Mouse (Mus musculus): ENCODE results near the gene Rcc1. TPM values are rescaled to one million over a fixed set of nuclear protein-coding genes. Genes with fewer than 3 reads are reported as not detected.

The Rcc1 gene
- 81.0 and 82.2 TPM in 2 replicates for polyA plus RNA-seq (2014; fragmentation: Nextera tagmentation; extraction: Ambion mirVana)

- Histone ChIP-seq H3K36me3 (ENCODE audit: control insufficient read depth, insufficient read depth, low read length) (peaks cover 14% of the 10 kb centered on the region; the same call in 1 of the 2 replicates), H3K9ac (ENCODE audit: low read length) (peak within 1 kb of the TSS; percentile 84), H3K4me1 (ENCODE audit: control insufficient read depth, insufficient read depth, low read length) (0 out of 2 replicates have a peak, but pooled peaks cover 4% of the 10 kb centered on the region), H3K27me3 (ENCODE audit: control insufficient read depth, insufficient read depth, low read length) (no peaks in the 10 kb centered on the region), H3K9me3 (ENCODE audit: control insufficient read depth, low read length) (no peaks in the 10 kb centered on the region), H3K4me2 (ENCODE audit: low read depth, severe bottlenecking) (peak within 1 kb of the TSS; percentile 82), H3K27ac (replicated peaks; ENCODE audit: low read depth, low read length) (peak within 1 kb of the TSS; percentile 63), H3K4me3 (ENCODE audit: low read depth, low read length) (peak within 1 kb of the TSS; percentile 57)
- ATAC-seq (ENCODE audit: insufficient number of reproducible peaks, low FRiP score, low TSS enrichment, low read depth), result peak; percentile 88
- WGBS, result under 1% methylated on average over 31 of the region's 31 CpGs
- DNase-seq (ENCODE audit: low spot score), result peak; percentile 94
Observed at GRCm38 (mm10) chr4:132353481-132353885, at the start of gene Rcc1. Gene Rcc1, minus strand, starts transcription at chr4:132353605.

DNA sequence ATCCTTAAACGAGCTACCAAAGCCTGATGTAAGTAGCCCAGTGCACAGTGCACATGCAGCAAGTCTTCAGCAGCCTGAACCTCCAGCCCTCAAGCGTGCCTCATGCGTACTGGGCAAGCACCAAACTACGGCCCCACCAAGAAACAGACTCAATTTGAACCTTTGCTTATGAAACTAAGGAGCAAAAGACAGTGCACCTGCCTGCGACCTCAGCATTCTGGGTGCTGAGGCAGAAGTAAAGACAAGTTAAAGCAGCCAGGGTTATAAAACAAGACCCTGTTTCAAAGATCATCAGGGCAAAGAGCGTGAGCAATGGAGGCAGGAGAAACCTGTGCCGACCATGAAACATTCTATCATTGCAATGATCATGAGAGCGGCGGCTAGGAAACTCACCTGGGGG is 47.6 kb upstream of the Rcc1 start:
- 94% methylated on average over 9 of the region's 9 CpGs for WGBS
- ATAC-seq (ENCODE audit: insufficient number of reproducible peaks, low FRiP score, low TSS enrichment, low read depth) (no peak), DNase-seq (ENCODE audit: low spot score) (no peak)
- Histone ChIP-seq H3K4me2 (ENCODE audit: low read depth, severe bottlenecking) (no peak overlapping the region), H3K4me1 (ENCODE audit: control insufficient read depth, insufficient read depth, low read length) (peaks cover 5% of the 10 kb centered on the region; the same call in 1 of the 2 replicates), H3K36me3 (ENCODE audit: control insufficient read depth, insufficient read depth, low read length) (no peaks in the 10 kb centered on the region), H3K27me3 (ENCODE audit: control insufficient read depth, insufficient read depth, low read length) (no peaks in the 10 kb centered on the region), H3K9me3 (ENCODE audit: control insufficient read depth, low read length) (no peaks in the 10 kb centered on the region), H3K9ac (ENCODE audit: low read length) (no peak overlapping the region), H3K27ac (replicated peaks; ENCODE audit: low read depth, low read length) (no peak overlapping the region), H3K4me3 (ENCODE audit: low read depth, low read length) (no peak overlapping the region)

DNA sequence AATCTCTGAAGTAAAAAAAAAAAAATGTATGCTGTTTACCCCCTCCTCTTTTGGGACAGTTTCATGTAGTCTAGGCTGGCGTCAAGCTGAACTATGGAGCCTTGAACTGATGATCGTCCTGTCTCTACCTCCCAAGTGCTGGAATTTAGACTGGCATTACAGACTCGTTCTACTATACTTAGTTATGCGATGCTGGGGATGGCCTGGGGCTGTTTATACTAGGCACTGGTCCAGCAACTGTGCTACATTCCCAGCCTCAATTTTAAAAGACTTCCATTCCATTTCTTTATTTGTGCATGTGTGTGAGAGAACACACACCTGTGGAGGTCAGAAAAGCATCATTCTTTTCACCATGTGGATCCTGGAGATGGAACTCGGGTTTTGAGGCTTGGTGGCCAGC is 45.5 kb upstream of the Rcc1 start:
- H3K27me3 ChIP-seq (ENCODE audit: control insufficient read depth, insufficient read depth, low read length), result no peaks in the 10 kb centered on the region
- no peaks in the 10 kb centered on the region for H3K9me3 ChIP-seq (ENCODE audit: control insufficient read depth, low read length)
- H3K4me2 ChIP-seq (ENCODE audit: low read depth, severe bottlenecking), result no peak overlapping the region
- ATAC-seq (ENCODE audit: insufficient number of reproducible peaks, low FRiP score, low TSS enrichment, low read depth) (no peak), DNase-seq (ENCODE audit: low spot score) (no peak)
- peaks cover 5% of the 10 kb centered on the region; the same call in 1 of the 2 replicates for H3K4me1 ChIP-seq (ENCODE audit: control insufficient read depth, insufficient read depth, low read length)
- no peak overlapping the region for H3K27ac ChIP-seq (replicated peaks; ENCODE audit: low read depth, low read length)
- WGBS, result 82% methylated on average over 5 of the region's 5 CpGs
- H3K4me3 ChIP-seq (ENCODE audit: low read depth, low read length), result no peak overlapping the region
- H3K9ac ChIP-seq (ENCODE audit: low read length), result no peak overlapping the region
- H3K36me3 ChIP-seq (ENCODE audit: control insufficient read depth, insufficient read depth, low read length), result no peaks in the 10 kb centered on the region

- 54% methylated on average over 11 of the region's 11 CpGs for WGBS
- Histone ChIP-seq H3K9me3 (ENCODE audit: control insufficient read depth, low read length) (no peaks in the 10 kb centered on the region), H3K27ac (replicated peaks; ENCODE audit: low read depth, low read length) (no peak overlapping the region)
Observed at GRCm38 (mm10) chr4:132398045-132398774, 44.8 kb upstream of the Rcc1 start.

DNA sequence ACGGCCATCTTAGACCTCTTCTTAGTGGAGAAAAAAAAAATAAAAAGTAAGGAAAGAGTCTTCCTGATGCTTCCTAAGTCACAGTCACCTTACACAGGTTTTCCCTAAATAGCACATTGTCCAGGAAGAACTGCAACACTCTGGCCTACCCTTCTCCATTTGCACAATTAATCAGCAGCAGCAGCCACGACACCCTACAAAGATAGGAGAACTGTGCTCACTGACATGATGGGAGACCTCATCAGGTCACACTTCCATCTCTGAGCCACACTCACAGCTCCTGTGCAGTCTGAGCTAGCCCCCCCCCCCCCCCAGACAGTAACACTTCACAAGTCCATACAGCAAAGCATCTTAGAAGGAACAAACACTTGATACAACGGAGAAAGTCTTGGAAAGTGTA is 43.7 kb upstream of the Rcc1 start:
- Histone ChIP-seq H3K4me1 (ENCODE audit: control insufficient read depth, insufficient read depth, low read length) (peaks cover 5% of the 10 kb centered on the region; the same call in 1 of the 2 replicates), H3K4me2 (ENCODE audit: low read depth, severe bottlenecking) (no peak overlapping the region), H3K27me3 (ENCODE audit: control insufficient read depth, insufficient read depth, low read length) (no peaks in the 10 kb centered on the region), H3K9ac (ENCODE audit: low read length) (no peak overlapping the region), H3K36me3 (ENCODE audit: control insufficient read depth, insufficient read depth, low read length) (no peaks in the 10 kb centered on the region), H3K9me3 (ENCODE audit: control insufficient read depth, low read length) (no peaks in the 10 kb centered on the region), H3K4me3 (ENCODE audit: low read depth, low read length) (no peak overlapping the region), H3K27ac (replicated peaks; ENCODE audit: low read depth, low read length) (no peak overlapping the region)
- DNase-seq (ENCODE audit: low spot score), result no peak
- ATAC-seq (ENCODE audit: insufficient number of reproducible peaks, low FRiP score, low TSS enrichment, low read depth), result no peak
- WGBS, result 84% methylated on average over 3 of the region's 3 CpGs

More at GRCm38 (mm10) chr4:132398045-132398774, 44.8 kb upstream of the Rcc1 start:
- Histone ChIP-seq H3K4me2 (ENCODE audit: low read depth, severe bottlenecking) (no peak overlapping the region), H3K27me3 (ENCODE audit: control insufficient read depth, insufficient read depth, low read length) (no peaks in the 10 kb centered on the region), H3K4me1 (ENCODE audit: control insufficient read depth, insufficient read depth, low read length) (peaks cover 5% of the 10 kb centered on the region; the same call in 1 of the 2 replicates), H3K9ac (ENCODE audit: low read length) (no peak overlapping the region), H3K4me3 (ENCODE audit: low read depth, low read length) (no peak overlapping the region), H3K36me3 (ENCODE audit: control insufficient read depth, insufficient read depth, low read length) (no peaks in the 10 kb centered on the region)
- ATAC-seq (ENCODE audit: insufficient number of reproducible peaks, low FRiP score, low TSS enrichment, low read depth), result no peak
- DNase-seq (ENCODE audit: low spot score), result peak; percentile 48

DNA sequence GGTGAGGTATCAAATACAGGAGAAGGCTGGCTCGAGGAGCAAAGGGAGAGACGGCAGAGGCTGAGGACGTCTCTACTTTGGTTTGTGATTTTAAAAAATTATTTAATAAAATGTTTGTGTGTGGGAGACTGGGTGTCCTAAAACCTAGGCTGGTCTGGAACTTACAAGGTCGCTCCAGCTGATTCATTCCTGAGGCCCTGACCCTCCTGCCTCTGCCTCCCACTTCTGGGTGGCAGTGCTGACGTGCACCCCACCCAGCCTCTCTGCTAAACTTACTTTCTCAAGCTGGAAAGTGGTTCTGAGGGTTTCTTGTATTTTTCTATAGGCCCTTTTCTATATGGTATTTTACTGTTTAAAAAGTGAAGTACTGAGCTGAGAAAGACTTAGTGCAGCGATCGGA is 42.8 kb upstream of the Rcc1 start:
- no peak overlapping the region for H3K4me2 ChIP-seq (ENCODE audit: low read depth, severe bottlenecking)
- no peak overlapping the region for H3K9ac ChIP-seq (ENCODE audit: low read length)
- DNase-seq (ENCODE audit: low spot score), result no peak
- H3K4me1 ChIP-seq (ENCODE audit: control insufficient read depth, insufficient read depth, low read length), result peaks cover 5% of the 10 kb centered on the region; the same call in 1 of the 2 replicates
- no peak for ATAC-seq (ENCODE audit: insufficient number of reproducible peaks, low FRiP score, low TSS enrichment, low read depth)
- H3K27me3 ChIP-seq (ENCODE audit: control insufficient read depth, insufficient read depth, low read length), result no peaks in the 10 kb centered on the region
- H3K9me3 ChIP-seq (ENCODE audit: control insufficient read depth, low read length), result no peaks in the 10 kb centered on the region
- no peak overlapping the region for H3K4me3 ChIP-seq (ENCODE audit: low read depth, low read length)
- no peaks in the 10 kb centered on the region for H3K36me3 ChIP-seq (ENCODE audit: control insufficient read depth, insufficient read depth, low read length)
- H3K27ac ChIP-seq (replicated peaks; ENCODE audit: low read depth, low read length), result no peak overlapping the region
- 91% methylated on average over 7 of the region's 7 CpGs for WGBS

DNA sequence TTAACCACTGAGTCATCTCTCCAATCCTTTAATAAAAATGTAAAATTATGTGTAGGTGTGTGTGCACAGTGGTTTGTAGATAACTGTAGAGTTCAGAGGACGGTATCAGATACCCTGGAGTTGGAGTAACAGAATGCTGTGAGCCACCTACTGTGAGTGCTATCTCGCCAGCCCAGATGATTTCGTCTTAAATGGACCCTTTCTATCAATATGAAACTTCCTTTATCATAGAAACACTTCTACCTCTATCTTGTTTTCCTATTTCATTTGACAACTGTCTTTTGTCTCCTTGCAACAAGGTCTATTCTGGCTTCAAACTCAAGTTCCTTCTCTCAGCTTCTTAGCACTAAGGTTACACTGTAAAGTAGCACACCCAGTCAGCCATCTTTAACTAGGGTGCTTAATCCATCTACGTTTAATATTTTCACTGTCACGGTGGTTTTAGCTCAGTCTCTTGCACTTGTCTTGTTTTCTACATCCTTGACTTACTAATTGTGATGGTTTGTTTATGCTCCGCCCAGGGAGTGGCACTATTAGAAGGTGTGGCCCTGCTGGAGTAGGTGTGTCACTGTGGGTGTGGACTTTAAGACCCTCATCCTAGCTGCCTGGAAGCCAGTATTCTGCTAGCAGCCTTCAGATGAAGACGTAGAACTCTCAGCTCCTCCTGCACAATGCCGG is 37.8 kb upstream of the Rcc1 start:
- no peaks in the 10 kb centered on the region for H3K36me3 ChIP-seq (ENCODE audit: control insufficient read depth, insufficient read depth, low read length)
- 95% methylated on average over 8 of the region's 8 CpGs for WGBS
- no peak overlapping the region for H3K9ac ChIP-seq (ENCODE audit: low read length)
- no peaks in the 10 kb centered on the region for H3K27me3 ChIP-seq (ENCODE audit: control insufficient read depth, insufficient read depth, low read length)
- no peaks in the 10 kb centered on the region for H3K9me3 ChIP-seq (ENCODE audit: control insufficient read depth, low read length)
- no peak overlapping the region for H3K4me2 ChIP-seq (ENCODE audit: low read depth, severe bottlenecking)
- H3K4me1 ChIP-seq (ENCODE audit: control insufficient read depth, insufficient read depth, low read length), result no peaks in the 10 kb centered on the region
- no peak for DNase-seq (ENCODE audit: low spot score)
- H3K4me3 ChIP-seq (ENCODE audit: low read depth, low read length), result no peak overlapping the region
- ATAC-seq (ENCODE audit: insufficient number of reproducible peaks, low FRiP score, low TSS enrichment, low read depth), result no peak
- H3K27ac ChIP-seq (replicated peaks; ENCODE audit: low read depth, low read length), result no peak overlapping the region

DNA sequence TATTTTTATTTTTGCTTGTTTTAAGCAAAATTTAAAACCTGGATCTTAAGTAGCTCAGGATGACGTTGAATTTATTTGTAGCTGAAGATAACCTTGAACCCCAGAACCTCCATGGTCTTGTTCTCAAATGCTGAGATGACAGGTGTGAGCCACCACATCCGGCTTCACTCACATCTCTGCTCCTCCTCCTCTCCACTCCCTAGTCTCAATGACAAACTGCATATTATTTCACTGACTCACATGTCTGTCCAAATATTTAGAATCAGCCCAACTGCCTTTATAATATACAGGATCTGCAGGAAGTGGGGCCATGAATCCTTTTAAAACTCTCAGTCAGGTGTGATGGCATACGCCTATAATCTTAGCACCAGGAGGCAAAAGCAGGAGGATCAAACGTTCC is 35.9 kb upstream of the Rcc1 start:
- Histone ChIP-seq H3K9ac (ENCODE audit: low read length) (no peak overlapping the region), H3K4me2 (ENCODE audit: low read depth, severe bottlenecking) (no peak overlapping the region), H3K36me3 (ENCODE audit: control insufficient read depth, insufficient read depth, low read length) (peaks cover 2% of the 10 kb centered on the region; the same call in 1 of the 2 replicates), H3K9me3 (ENCODE audit: control insufficient read depth, low read length) (no peaks in the 10 kb centered on the region), H3K4me3 (ENCODE audit: low read depth, low read length) (no peak overlapping the region), H3K4me1 (ENCODE audit: control insufficient read depth, insufficient read depth, low read length) (no peaks in the 10 kb centered on the region), H3K27me3 (ENCODE audit: control insufficient read depth, insufficient read depth, low read length) (no peaks in the 10 kb centered on the region), H3K27ac (replicated peaks; ENCODE audit: low read depth, low read length) (no peak overlapping the region)
- ATAC-seq (ENCODE audit: insufficient number of reproducible peaks, low FRiP score, low TSS enrichment, low read depth) (no peak), DNase-seq (ENCODE audit: low spot score) (no peak)
- 87% methylated on average over 4 of the region's 4 CpGs for WGBS

Data from limb, embryonic 11.5 days (tissue).